Mouse (Mus musculus): ENCODE data around the gene Psmb4.

The Psmb4 gene

GRCm38 (mm10) chr3:94886316-94887224 lies at the start of gene Psmb4:
Psmb4 (minus strand) TSS chr3:94886961.
- TF ChIP-seq GATA4 (IDR thresholded peaks at IDR 0.05; ENCODE audit: insufficient replicate concordance, low read length), result no peak

GRCm38 (mm10) chr3:94932809-94933564 lies 46.2 kb upstream of the Psmb4 start, which contains the start of gene Selenbp1:
Selenbp1 (plus strand) TSS chr3:94933056.
- TF ChIP-seq GATA4 (IDR thresholded peaks at IDR 0.05; ENCODE audit: insufficient replicate concordance, low read length), result no peak

GRCm38 (mm10) chr3:94924688-94925087 lies 37.9 kb upstream of the Psmb4 start:
- TF ChIP-seq GATA4 (IDR thresholded peaks at IDR 0.05; ENCODE audit: insufficient replicate concordance, low read length), result no peak

GRCm38 (mm10) chr3:94922333-94922732 lies 35.6 kb upstream of the Psmb4 start:
- no peak for TF ChIP-seq GATA4 (IDR thresholded peaks at IDR 0.05; ENCODE audit: insufficient replicate concordance, low read length)

- TF ChIP-seq GATA4 (IDR thresholded peaks at IDR 0.05; ENCODE audit: insufficient replicate concordance, low read length), result no peak
Measured at GRCm38 (mm10) chr3:94921104-94921503, 34.3 kb upstream of the Psmb4 start.

- no peak for TF ChIP-seq GATA4 (IDR thresholded peaks at IDR 0.05; ENCODE audit: insufficient replicate concordance, low read length)
Measured at GRCm38 (mm10) chr3:94918845-94919244, 32.1 kb upstream of the Psmb4 start.

GRCm38 (mm10) chr3:94917816-94918361 lies 31.1 kb upstream of the Psmb4 start:
- no peak for TF ChIP-seq GATA4 (IDR thresholded peaks at IDR 0.05; ENCODE audit: insufficient replicate concordance, low read length)

- TF ChIP-seq GATA4 (IDR thresholded peaks at IDR 0.05; ENCODE audit: insufficient replicate concordance, low read length), result no peak
Measured at GRCm38 (mm10) chr3:94915903-94916741, 29.4 kb upstream of the Psmb4 start.

- TF ChIP-seq GATA4 (IDR thresholded peaks at IDR 0.05; ENCODE audit: insufficient replicate concordance, low read length), result no peak
Measured at GRCm38 (mm10) chr3:94913801-94914200, 27.0 kb upstream of the Psmb4 start.

- no peak for TF ChIP-seq GATA4 (IDR thresholded peaks at IDR 0.05; ENCODE audit: insufficient replicate concordance, low read length)
Measured at GRCm38 (mm10) chr3:94911050-94911693, 24.4 kb upstream of the Psmb4 start.

GRCm38 (mm10) chr3:94906482-94906881 lies 19.7 kb upstream of the Psmb4 start:
- no peak for TF ChIP-seq GATA4 (IDR thresholded peaks at IDR 0.05; ENCODE audit: insufficient replicate concordance, low read length)

- TF ChIP-seq GATA4 (IDR thresholded peaks at IDR 0.05; ENCODE audit: insufficient replicate concordance, low read length), result no peak
Measured at GRCm38 (mm10) chr3:94902747-94903146, 16.0 kb upstream of the Psmb4 start.

- no peak for TF ChIP-seq GATA4 (IDR thresholded peaks at IDR 0.05; ENCODE audit: insufficient replicate concordance, low read length)
Measured at GRCm38 (mm10) chr3:94894076-94894475, 7.3 kb upstream of the Psmb4 start.

- TF ChIP-seq GATA4 (IDR thresholded peaks at IDR 0.05; ENCODE audit: insufficient replicate concordance, low read length), result no peak
Measured at GRCm38 (mm10) chr3:94888595-94888994, 1.8 kb upstream of the Psmb4 start.

All from liver, adult (tissue).